Mouse (Mus musculus): ENCODE data around the gene Tmem94.

- TF ChIP-seq CTCF (IDR thresholded peaks at IDR 0.05; ENCODE audit: low read depth, low read length), result no peak
- no peak for TF ChIP-seq POLR2A (IDR thresholded peaks at IDR 0.05; ENCODE audit: borderline replicate concordance, low read depth, low read length)
Measured at GRCm38 (mm10) chr11:115812095-115812494, 46.9 kb downstream of the Tmem94 start.

Data from bone marrow macrophage, adult 2 months (primary cell).